Mouse (Mus musculus): ENCODE measurements around the gene Rgs9bp. TPM values are rescaled to one million over a fixed set of nuclear protein-coding genes. Genes with fewer than 3 reads are reported as not detected.

The Rgs9bp gene
- polyA plus RNA-seq, 1 experiment, result 2.8 TPM

- no peak for TF ChIP-seq GATA1 (IDR thresholded peaks at IDR 0.05; ENCODE audit: low read length)
Measured at GRCm38 (mm10) chr7:35555224-35556204, 29.9 kb downstream of the Rgs9bp start.

- no peak for TF ChIP-seq GATA1 (IDR thresholded peaks at IDR 0.05; ENCODE audit: low read length)
Measured at GRCm38 (mm10) chr7:35554605-35555175, 30.7 kb downstream of the Rgs9bp start.

GRCm38 (mm10) chr7:35553751-35554604 is 31.4 kb downstream of the Rgs9bp start:
- TF ChIP-seq GATA1 (IDR thresholded peaks at IDR 0.05; ENCODE audit: low read length), result no peak

DNA sequence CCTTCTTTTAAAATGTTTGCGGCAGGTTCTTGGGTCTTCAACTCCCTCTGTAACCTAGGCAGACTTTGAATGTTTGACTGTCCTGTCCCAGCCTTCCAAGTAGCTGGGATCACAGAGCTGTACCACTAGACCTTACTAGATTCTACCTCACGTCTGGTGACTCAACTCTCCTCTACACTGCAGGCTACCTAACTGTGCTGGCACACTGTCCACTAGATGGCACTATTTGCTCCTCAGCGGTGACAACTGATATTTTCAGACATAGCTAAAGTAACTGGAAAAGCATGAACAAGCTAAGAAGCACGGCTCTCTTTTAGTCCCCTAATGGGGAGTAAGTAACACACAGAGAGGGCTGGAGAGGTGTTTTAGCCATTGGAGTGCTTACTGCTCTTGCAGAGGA is 39.5 kb downstream of the Rgs9bp start:
- TF ChIP-seq GATA1 (IDR thresholded peaks at IDR 0.05; ENCODE audit: low read length), result no peak

GRCm38 (mm10) chr7:35537562-35537961 is 47.8 kb downstream of the Rgs9bp start, which contains the start of gene Tdrd12:
Tdrd12 (minus strand) TSS chr7:35537745.
- TF ChIP-seq GATA1 (IDR thresholded peaks at IDR 0.05; ENCODE audit: low read length), result no peak

GRCm38 (mm10) chr7:35535750-35536512 is 49.5 kb downstream of the Rgs9bp start:
- TF ChIP-seq GATA1 (IDR thresholded peaks at IDR 0.05; ENCODE audit: low read length), result no peak

GRCm38 (mm10) chr7:35530026-35530425 is 55.4 kb downstream of the Rgs9bp start:
- no peak for TF ChIP-seq GATA1 (IDR thresholded peaks at IDR 0.05; ENCODE audit: low read length)

Other genes with a start within 250 kb of the Rgs9bp start
- gene Faap24, start 188.7 kb downstream of the Rgs9bp start, polyA plus RNA-seq (2012), result 15.7 and 38.4 TPM in 2 replicates
- 18.9 and 20.1 TPM in 2 replicates for gene Cep89, start 188.5 kb downstream of the Rgs9bp start, polyA plus RNA-seq (2012)
- gene Slc7a9, start 136.8 kb downstream of the Rgs9bp start, polyA plus RNA-seq (2012), result not detected in 2 replicates
- not detected in 2 replicates for gene Tdrd12, start 47.8 kb downstream of the Rgs9bp start, polyA plus RNA-seq (2012)
- gene Nudt19, start 29.3 kb downstream of the Rgs9bp start, polyA plus RNA-seq (2012), result 62.2 and 83.6 TPM in 2 replicates
- gene Ankrd27, start 662 bp upstream of the Rgs9bp start, polyA plus RNA-seq (2012), result 276 and 375 TPM in 2 replicates
- gene Pdcd5, start 61.9 kb upstream of the Rgs9bp start, polyA plus RNA-seq (2012), result 420 and 492 TPM in 2 replicates
- 10.9 and 12.9 TPM in 2 replicates for gene Dpy19l3, start 168.9 kb upstream of the Rgs9bp start, polyA plus RNA-seq (2012)
- gene Zfp507, start 217.4 kb upstream of the Rgs9bp start, polyA plus RNA-seq (2012), result 13.6 and 26.1 TPM in 2 replicates